In the genomic region with DNA sequence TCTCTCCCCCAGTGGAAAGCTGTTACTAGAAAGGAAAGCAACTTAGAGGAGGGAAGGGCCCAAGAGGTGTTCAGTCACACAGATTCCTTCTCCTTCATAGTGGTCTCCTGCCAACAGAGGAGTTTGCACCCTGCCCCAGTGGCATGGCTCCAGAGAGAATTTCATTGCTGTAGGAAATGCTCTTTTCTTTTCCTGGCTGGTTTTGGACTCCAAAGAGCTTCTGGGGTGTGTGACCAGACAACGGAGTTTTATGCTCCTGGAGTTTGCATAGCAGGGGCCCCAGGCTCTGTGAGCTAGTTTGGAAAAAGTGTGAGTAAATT, we compare ENCODE assay signal across 8 mouse cellular contexts. TPM values are rescaled to one million over a fixed set of nuclear protein-coding genes. Genes with fewer than 3 reads are reported as not detected.
DNase-seq lines count a peak whose midpoint lies in the region; ATAC-seq and TF ChIP-seq lines count a peak whose summit lies in the region.

No protein-coding gene starts in this region.

- WGBS in kidney, adult 2 months, result 2% methylated on average over 1 of the region's 1 CpGs
- WGBS in heart, embryonic 16.5 days, result 3% methylated on average over 1 of the region's 1 CpGs
- WGBS in limb, embryonic 12.5 days, result 4% methylated on average over 1 of the region's 1 CpGs
- WGBS in neural tube, embryonic 13.5 days, result 0% methylated on average over 1 of the region's 1 CpGs

- H3K4me3 ChIP-seq in kidney, adult 2 months (ENCODE audit: insufficient read depth, low read depth, low read length), result peak overlapping the region; percentile 93; the same call in 1 of the 2 replicates
- peak overlapping the region; percentile 63 for H3K4me3 ChIP-seq in brown adipose tissue, adult 24 weeks (ENCODE audit: insufficient read depth, low read depth, low read length)
- peak overlapping the region; percentile 94 for H3K4me3 ChIP-seq in heart, embryonic 16.5 days (ENCODE audit: low read length)
- H3K4me3 ChIP-seq in limb, embryonic 12.5 days (replicated peaks), result peak overlapping the region; percentile 75
- H3K4me3 ChIP-seq in neural tube, embryonic 13.5 days, result peak overlapping the region; percentile 88

- ATAC-seq in heart, embryonic 16.5 days (replicated peaks; ENCODE audit: extremely low read depth, insufficient read depth, low FRiP score), result no peak
- ATAC-seq in limb, embryonic 12.5 days (ENCODE audit: insufficient number of reproducible peaks, insufficient read depth, low FRiP score, low TSS enrichment, low read depth), result no peak
- no peak for ATAC-seq in neural tube, embryonic 13.5 days (ENCODE audit: low read depth)
- no peak for ATAC-seq in monocyte, adult 5-6 weeks (replicated peaks; ENCODE audit: insufficient number of reproducible peaks, low FRiP score, low TSS enrichment, poor library complexity, severe bottlenecking)

- peak overlapping the region; percentile 73 for H3K4me2 ChIP-seq in heart, embryonic 16.5 days (ENCODE audit: low read depth, low read length)
- peak overlapping the region; percentile 78 for H3K4me2 ChIP-seq in limb, embryonic 12.5 days
- peak overlapping the region; percentile 82 for H3K4me2 ChIP-seq in neural tube, embryonic 13.5 days

- no peaks in the 10 kb centered on the region for H3K27me3 ChIP-seq in kidney, adult 2 months (replicated peaks; ENCODE audit: control insufficient read depth, insufficient read depth, low read length)
- no peaks in the 10 kb centered on the region for H3K27me3 ChIP-seq in heart, embryonic 16.5 days (ENCODE audit: control insufficient read depth, insufficient read depth, low read length)
- H3K27me3 ChIP-seq in limb, embryonic 12.5 days, result no peaks in the 10 kb centered on the region
- H3K27me3 ChIP-seq in neural tube, embryonic 13.5 days, result no peaks in the 10 kb centered on the region

- peak overlapping the region; percentile 97 for H3K27ac ChIP-seq in kidney, adult 2 months (ENCODE audit: insufficient read depth, low read depth, low read length)
- H3K27ac ChIP-seq in brown adipose tissue, adult 24 weeks (replicated peaks; ENCODE audit: low read depth, low read length), result no peak overlapping the region
- H3K27ac ChIP-seq in heart, embryonic 16.5 days (ENCODE audit: low read length), result peak overlapping the region; percentile 93
- H3K27ac ChIP-seq in limb, embryonic 12.5 days, result 0 out of 2 replicates have a peak overlapping the region, but pooled peaks have one; percentile 82
- H3K27ac ChIP-seq in neural tube, embryonic 13.5 days (replicated peaks), result no peak overlapping the region

- TF ChIP-seq POLR2A in kidney, adult 2 months (IDR thresholded peaks at IDR 0.05; ENCODE audit: low read depth, low read length), result no peak

- H3K9ac ChIP-seq in heart, embryonic 16.5 days (ENCODE audit: low read length), result peak overlapping the region; percentile 91
- peak overlapping the region; percentile 81 for H3K9ac ChIP-seq in limb, embryonic 12.5 days (replicated peaks)
- H3K9ac ChIP-seq in neural tube, embryonic 13.5 days, result peak overlapping the region; percentile 86

- no peaks in the 10 kb centered on the region for H3K36me3 ChIP-seq in kidney, adult 2 months (ENCODE audit: control insufficient read depth, insufficient read depth, low read length)
- H3K36me3 ChIP-seq in heart, embryonic 16.5 days (ENCODE audit: control insufficient read depth, insufficient read depth), result no peaks in the 10 kb centered on the region
- no peaks in the 10 kb centered on the region for H3K36me3 ChIP-seq in limb, embryonic 12.5 days
- no peaks in the 10 kb centered on the region for H3K36me3 ChIP-seq in neural tube, embryonic 13.5 days

- no peak for TF ChIP-seq CTCF in kidney, adult 2 months (conservative IDR thresholded peaks at IDR 0.05; ENCODE audit: insufficient read depth, insufficient read length, low read depth, low read length)

- H3K4me1 ChIP-seq in kidney, adult 2 months (ENCODE audit: control insufficient read depth, insufficient read depth, low read length), result 0 out of 2 replicates have a peak, but pooled peaks cover 3% of the 10 kb centered on the region
- H3K4me1 ChIP-seq in brown adipose tissue, adult 24 weeks (ENCODE audit: control insufficient read depth, insufficient read depth, insufficient read length, low read length), result no peaks in the 10 kb centered on the region
- H3K4me1 ChIP-seq in heart, embryonic 16.5 days (ENCODE audit: control insufficient read depth, insufficient read depth, low read length), result 0 out of 2 replicates have a peak, but pooled peaks cover 4% of the 10 kb centered on the region
- peaks cover 11% of the 10 kb centered on the region for H3K4me1 ChIP-seq in limb, embryonic 12.5 days (replicated peaks)
- H3K4me1 ChIP-seq in neural tube, embryonic 13.5 days (replicated peaks), result peaks cover 18% of the 10 kb centered on the region

- no peaks in the 10 kb centered on the region for H3K9me3 ChIP-seq in heart, embryonic 16.5 days (replicated peaks; ENCODE audit: control insufficient read depth, low read length)
- H3K9me3 ChIP-seq in limb, embryonic 12.5 days, result no peaks in the 10 kb centered on the region
- H3K9me3 ChIP-seq in neural tube, embryonic 13.5 days, result no peaks in the 10 kb centered on the region

- peak; percentile 84 for DNase-seq in kidney, adult 2 months
- DNase-seq in kidney, postnatal 14 days, result no peak
- no peak for DNase-seq in layer of hippocampus, adult 9-11 months

RNA-seq across cellular contexts. Expression of a gene that starts 0.7 kb away (rescaled TPM):
- polyA plus RNA-seq in kidney, adult 2 months (2012; rRNA removed), result 2.0 and 2.3 TPM in 2 replicates
- 1.4 and 1.5 TPM in 2 replicates for polyA plus RNA-seq in brown adipose tissue, adult 24 weeks (2012; ENCODE audit: insufficient read depth, insufficient read length, missing spikeins)
- 7.0 and 9.6 TPM in 2 replicates for polyA plus RNA-seq in heart, embryonic 16.5 days (2015; fragmentation: Nextera tagmentation; extraction: Ambion mirVana)
- 7.5 and 9.6 TPM in 2 replicates for polyA plus RNA-seq in limb, embryonic 12.5 days (2016; fragmentation: Nextera tagmentation; extraction: Ambion mirVana)
- polyA plus RNA-seq in neural tube, embryonic 13.5 days (2015; fragmentation: Nextera tagmentation; extraction: Ambion mirVana), result 4.6 and 5.9 TPM in 2 replicates
- 7.4 to 14.4 TPM (median 12.0 TPM) in 3 replicates for total RNA-seq in monocyte, adult 5-6 weeks (2017)

Comparison
In these comparisons a context has a peak if more than half of its experiments do, and no peak if none do; other contexts are left out.
1. H3K27ac ChIP-seq: peak in kidney, adult 2 months (single experiment), heart, embryonic 16.5 days (single experiment) and limb, embryonic 12.5 days (single experiment); none in brown adipose tissue, adult 24 weeks (single experiment) and neural tube, embryonic 13.5 days (single experiment).
2. Peak in every context shown above with its lines, with median percentiles within 50 percentile points of each other: H3K4me3 ChIP-seq, H3K4me2 ChIP-seq and H3K9ac ChIP-seq.